Mouse (Mus musculus) hindbrain, embryonic 16.5 days (tissue): ENCODE data around the gene Ifrd2. TPM values are rescaled to one million over a fixed set of nuclear protein-coding genes. Genes with fewer than 3 reads are reported as not detected.

Experiments used
- ATAC-seq: fragments of 200-750 bp; cut with Nextera tagmentation; 2 replicates; pipeline ENCODE4 v1.8.0; 2017; ENCODE audit warnings: moderate TSS enrichment, moderate library complexity
- H3K27ac ChIP-seq: fragments of 300-500 bp; sonication (generic); 2 replicates; pipeline ENCODE4 v1.5.1; 2014; ENCODE audit warnings: low read depth, mild to moderate bottlenecking, control low read depth, low read length, moderate library complexity
- H3K27me3 ChIP-seq: fragments of 300-500 bp; sonication (generic); replicated peaks from 2 replicates; pipeline ENCODE4 v1.6.1; 2014; ENCODE audit warnings: low read length; ENCODE audit not compliant: control insufficient read depth, insufficient read depth
- H3K36me3 ChIP-seq: fragments of 300-500 bp; sonication (generic); 2 replicates; pipeline ENCODE4 v1.6.1; 2014; ENCODE audit warnings: mild to moderate bottlenecking, low read length, moderate library complexity, mixed read lengths; ENCODE audit not compliant: control insufficient read depth, insufficient read depth
- H3K4me1 ChIP-seq: fragments of 300-500 bp; sonication (generic); 2 replicates; pipeline ENCODE4 v1.6.1; 2014; ENCODE audit warnings: low read depth, low read length; ENCODE audit not compliant: control insufficient read depth, insufficient read depth
- H3K4me2 ChIP-seq: fragments of 300-500 bp; sonication (generic); 2 replicates; pipeline ENCODE4 v1.6.1; 2014; ENCODE audit warnings: mild to moderate bottlenecking, low read length, control low read depth, moderate library complexity
- H3K4me3 ChIP-seq: fragments of 300-500 bp; sonication (generic); 2 replicates; pipeline ENCODE4 v1.5.1; 2014; ENCODE audit warnings: mild to moderate bottlenecking, low read length, control low read depth, moderate library complexity
- H3K9ac ChIP-seq: fragments of 300-500 bp; sonication (generic); 2 replicates; pipeline ENCODE4 v1.6.1; 2014; ENCODE audit warnings: low read depth, mild to moderate bottlenecking, control low read depth, low read length, moderate library complexity
- H3K9me3 ChIP-seq: fragments of 300-500 bp; sonication (generic); 2 replicates; pipeline ENCODE4 v1.6.1; 2014; ENCODE audit warnings: mild to moderate bottlenecking, low read length, moderate library complexity; ENCODE audit not compliant: control insufficient read depth
- WGBS: fragments of 180-500 bp; shearing (Covaris S2); extraction: QIAGEN DNeasy Blood & Tissue Kit; methylation state at CpG from one replicate; pipeline ENCODE4 v1.1.7; 2014; 5-methylcytosine and 5-hydroxymethylcytosine counted together
- polyA plus RNA-seq: library from polyadenylated mRNA; unstranded; fragments of >200 nt; fragmentation: Nextera tagmentation; extraction: Ambion mirVana; gene quantifications from 2 replicates; pipeline ENCODE4 v1.2.1, GENCODE M21; 2015

The Ifrd2 gene
- polyA plus RNA-seq, 1 experiment from 2014 or later: 13.5 TPM

DNA sequence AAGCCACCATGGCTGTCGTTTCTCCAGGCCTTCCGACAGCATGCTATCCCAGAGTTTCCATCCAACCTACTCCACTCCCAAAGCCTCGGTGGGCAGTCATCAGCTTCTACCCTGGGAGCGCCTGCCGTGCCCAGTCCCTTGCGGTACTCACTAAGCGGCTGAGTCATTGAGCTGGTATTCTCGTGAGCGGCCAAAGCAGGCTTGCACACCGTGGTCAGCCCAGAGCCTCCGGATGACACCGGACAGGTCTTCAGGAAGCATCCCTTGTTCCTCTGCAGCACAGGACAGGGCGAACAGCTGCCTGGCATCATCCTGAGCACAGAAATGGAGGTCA is 32.1 kb downstream of the Ifrd2 start:
- Histone ChIP-seq H3K36me3 (peaks cover 30% of the 10 kb centered on the region), H3K4me3 (no peak overlapping the region), H3K27ac (peak overlapping the region; percentile 60), H3K9ac (0 out of 2 replicates have a peak overlapping the region, but pooled peaks have one; percentile 6), H3K27me3 (no peaks in the 10 kb centered on the region), H3K9me3 (no peaks in the 10 kb centered on the region), H3K4me2 (no peak overlapping the region), H3K4me1 (peaks cover 7% of the 10 kb centered on the region)
- ATAC-seq: no peak
- WGBS: 67% methylated on average over 13 of the region's 13 CpGs

DNA sequence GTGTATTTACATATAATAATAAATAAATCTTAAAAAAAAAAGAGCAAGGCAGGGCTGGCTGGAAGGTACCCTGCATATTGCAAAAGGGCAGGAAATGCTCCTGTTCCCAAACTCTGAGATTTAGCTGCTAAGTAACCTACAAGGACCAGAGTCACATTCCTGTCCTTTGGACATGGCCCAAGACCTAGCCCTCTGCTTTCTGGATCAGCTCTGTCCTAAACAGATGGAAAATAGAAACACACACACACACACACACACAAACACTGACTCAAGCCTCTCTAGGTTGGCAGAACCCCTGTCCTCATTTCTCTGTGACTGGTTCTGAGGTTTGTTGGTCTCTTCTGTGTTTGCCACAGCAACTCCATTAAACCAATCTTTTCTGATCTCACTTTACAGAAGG is 33.5 kb downstream of the Ifrd2 start:
- no peak overlapping the region for H3K4me3 ChIP-seq
- no peak overlapping the region for H3K4me2 ChIP-seq
- no peak overlapping the region for H3K9ac ChIP-seq
- H3K36me3 ChIP-seq: peaks cover 20% of the 10 kb centered on the region
- peaks cover 14% of the 10 kb centered on the region for H3K4me1 ChIP-seq
- H3K27me3 ChIP-seq: no peaks in the 10 kb centered on the region
- no peak overlapping the region for H3K27ac ChIP-seq
- no peak for ATAC-seq
- H3K9me3 ChIP-seq: no peaks in the 10 kb centered on the region

DNA sequence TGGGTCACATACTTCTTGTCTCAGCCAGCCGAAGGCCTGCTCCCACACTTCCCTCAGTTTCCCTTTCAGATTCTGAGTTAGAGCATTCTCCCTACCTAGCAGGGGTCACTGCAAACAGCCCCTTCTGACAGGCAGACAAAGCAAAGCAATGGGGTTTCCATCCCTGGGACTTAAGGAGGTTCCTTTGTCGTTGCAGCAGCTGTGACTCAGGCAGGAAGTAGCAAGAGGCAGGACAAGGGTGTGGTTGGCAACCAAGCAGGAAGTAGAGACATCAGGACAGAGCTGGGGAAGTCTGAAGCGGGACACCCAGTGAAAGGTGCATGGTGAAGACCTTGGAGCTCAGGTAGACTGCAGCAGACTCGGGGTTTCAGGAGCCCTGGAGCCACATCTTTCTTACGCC is 37.1 kb downstream of the Ifrd2 start:
- no peaks in the 10 kb centered on the region for H3K27me3 ChIP-seq
- H3K9me3 ChIP-seq: no peaks in the 10 kb centered on the region
- no peak overlapping the region for H3K4me3 ChIP-seq
- no peak for ATAC-seq
- peaks cover 8% of the 10 kb centered on the region; the same call in 1 of the 2 replicates for H3K36me3 ChIP-seq
- H3K4me1 ChIP-seq: peaks cover 42% of the 10 kb centered on the region
- no peak overlapping the region for H3K4me2 ChIP-seq
- WGBS: 60% methylated on average over 5 of the region's 5 CpGs
- no peak overlapping the region for H3K9ac ChIP-seq
- H3K27ac ChIP-seq: 0 out of 2 replicates have a peak overlapping the region, but pooled peaks have one; percentile 0

DNA sequence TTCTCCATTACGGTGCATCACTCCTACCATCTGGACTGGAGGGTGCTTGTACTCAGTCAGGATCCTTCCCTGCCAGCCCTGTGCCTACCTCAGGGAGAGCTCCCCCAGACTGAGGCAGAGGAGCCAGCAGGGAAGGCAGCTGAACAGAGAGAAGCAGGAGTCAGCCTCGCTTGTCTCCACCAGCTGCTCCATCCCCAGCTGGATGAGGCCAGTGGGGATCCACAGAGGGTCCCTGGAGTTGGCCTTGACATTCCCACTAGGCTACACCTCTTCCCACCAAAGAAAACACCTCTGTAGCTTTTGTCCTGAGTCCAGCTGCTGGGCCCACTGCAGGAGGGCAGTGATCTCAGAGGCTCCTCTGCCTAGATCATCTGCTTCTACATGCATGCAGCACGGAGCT is 37.5 kb downstream of the Ifrd2 start:
- no peak overlapping the region for H3K4me3 ChIP-seq
- H3K9ac ChIP-seq: no peak overlapping the region
- H3K4me2 ChIP-seq: no peak overlapping the region
- H3K27me3 ChIP-seq: no peaks in the 10 kb centered on the region
- no peaks in the 10 kb centered on the region for H3K9me3 ChIP-seq
- H3K27ac ChIP-seq: 0 out of 2 replicates have a peak overlapping the region, but pooled peaks have one; percentile 25
- WGBS: 70% methylated on average over 3 of the region's 3 CpGs
- no peak for ATAC-seq
- H3K4me1 ChIP-seq: peaks cover 46% of the 10 kb centered on the region
- peaks cover 4% of the 10 kb centered on the region; the same call in 1 of the 2 replicates for H3K36me3 ChIP-seq

DNA sequence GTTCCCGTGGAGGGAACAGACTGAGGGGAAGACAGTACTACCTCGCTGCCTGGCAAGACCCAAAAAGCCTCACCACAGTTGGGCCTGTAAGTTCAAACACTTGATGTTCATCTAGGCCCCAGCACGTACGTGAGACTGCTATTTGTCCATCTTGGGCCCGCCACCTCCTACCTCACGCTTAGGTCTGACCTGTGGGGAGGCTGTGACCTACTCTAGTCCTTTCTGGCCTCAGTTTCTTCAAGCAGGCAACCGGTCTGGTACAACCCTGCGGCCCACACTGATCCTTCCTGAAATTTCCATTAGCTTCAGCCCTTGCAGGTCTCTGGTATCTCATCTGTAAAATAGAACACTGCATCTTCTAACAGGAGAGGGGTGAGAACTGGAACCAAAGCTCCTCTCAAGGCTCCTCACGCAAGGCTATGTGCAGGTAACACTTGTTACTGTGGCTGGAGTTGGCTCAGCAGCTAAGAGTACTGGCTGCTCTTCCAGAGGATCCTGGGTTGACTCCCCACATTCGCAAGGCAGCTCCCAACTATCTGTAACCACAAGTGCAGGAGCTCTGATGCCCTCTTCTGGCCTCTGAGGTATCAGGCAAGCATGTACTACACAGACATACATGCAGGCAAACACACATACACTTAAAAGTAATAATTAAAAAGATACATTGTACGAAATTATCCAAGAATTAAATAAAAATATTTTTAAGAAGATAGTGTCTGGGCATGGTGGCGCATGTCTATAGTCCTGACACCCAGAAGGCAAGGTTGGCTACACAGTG is 38.1 kb downstream of the Ifrd2 start:
- Histone ChIP-seq H3K27me3 (no peaks in the 10 kb centered on the region), H3K4me1 (peaks cover 52% of the 10 kb centered on the region), H3K9ac (no peak overlapping the region), H3K4me2 (no peak overlapping the region), H3K36me3 (0 out of 2 replicates have a peak, but pooled peaks cover 3% of the 10 kb centered on the region), H3K9me3 (no peaks in the 10 kb centered on the region), H3K27ac (peak overlapping the region; percentile 90), H3K4me3 (no peak overlapping the region)
- ATAC-seq: no peak
- 85% methylated on average over 12 of the region's 12 CpGs for WGBS

DNA sequence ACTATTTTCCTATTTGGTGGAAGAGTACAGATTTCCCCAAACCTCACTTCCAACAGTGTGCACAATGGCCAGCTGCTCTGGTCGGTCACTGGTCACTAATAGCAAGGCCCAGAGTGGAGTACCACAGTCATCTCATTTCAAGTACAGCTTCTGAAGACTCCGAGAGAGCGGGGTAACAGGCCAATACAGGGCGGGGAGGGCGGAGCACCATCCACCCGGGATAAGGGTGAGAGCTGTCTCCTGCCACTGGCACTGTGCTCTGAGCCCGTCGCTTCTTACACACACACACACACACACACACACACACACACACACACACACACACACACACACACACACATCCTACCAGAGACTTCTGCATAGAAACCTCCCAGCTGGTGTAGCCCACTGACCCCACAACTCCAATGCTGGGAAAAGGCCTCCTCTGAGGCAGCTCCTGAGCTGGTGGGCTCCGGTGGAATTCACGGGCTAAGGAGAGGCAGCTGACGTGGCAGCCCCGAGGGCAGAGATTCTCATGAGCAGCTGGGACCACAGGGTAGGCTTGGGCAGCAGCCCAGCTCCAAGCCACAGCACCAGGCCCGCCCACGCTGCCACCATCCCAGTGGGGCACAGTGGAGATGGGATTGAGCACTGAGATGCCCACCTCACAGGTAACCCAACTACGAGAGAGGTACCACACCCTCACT is 38.9 kb downstream of the Ifrd2 start:
- no peak overlapping the region for H3K4me3 ChIP-seq
- 0 out of 2 replicates have a peak, but pooled peaks cover 3% of the 10 kb centered on the region for H3K36me3 ChIP-seq

DNA sequence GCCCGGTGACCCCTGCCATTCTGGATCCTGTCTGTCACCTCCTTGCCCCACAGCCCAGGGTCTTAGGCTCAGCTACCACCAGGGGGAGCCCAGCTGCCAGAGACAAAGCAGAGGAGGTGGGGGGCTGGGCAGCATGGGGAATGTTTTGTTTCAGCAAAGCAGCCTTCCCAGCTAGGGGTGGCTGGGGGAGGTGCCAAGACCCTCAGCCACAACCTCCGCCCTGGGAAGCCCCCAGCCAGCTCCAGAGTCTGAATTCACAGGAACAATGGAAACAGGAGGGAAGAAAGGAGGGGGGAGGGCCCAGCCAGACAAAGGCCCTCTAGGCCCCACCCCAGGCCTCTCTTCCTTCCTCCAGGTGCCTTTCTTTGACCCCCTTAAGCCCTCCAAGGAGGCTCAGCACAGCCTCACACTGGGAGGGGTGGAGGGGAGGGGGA is 39.4 kb downstream of the Ifrd2 start:
- 0% methylated on average over 2 of the region's 2 CpGs for WGBS
- no peaks in the 10 kb centered on the region for H3K9me3 ChIP-seq
- peak overlapping the region; percentile 90 for H3K27ac ChIP-seq
- no peaks in the 10 kb centered on the region for H3K27me3 ChIP-seq
- ATAC-seq: peak; percentile 22
- H3K4me2 ChIP-seq: peak overlapping the region; percentile 38
- H3K36me3 ChIP-seq: 0 out of 2 replicates have a peak, but pooled peaks cover 3% of the 10 kb centered on the region
- peaks cover 65% of the 10 kb centered on the region for H3K4me1 ChIP-seq
- H3K4me3 ChIP-seq: no peak overlapping the region
- peak overlapping the region; percentile 58 for H3K9ac ChIP-seq

More for the DNA sequence above, 38.9 kb downstream of the Ifrd2 start:
- Histone ChIP-seq H3K9me3 (no peaks in the 10 kb centered on the region), H3K27me3 (no peaks in the 10 kb centered on the region), H3K4me2 (peak overlapping the region; percentile 38), H3K4me1 (peaks cover 60% of the 10 kb centered on the region), H3K9ac (peak overlapping the region; percentile 58), H3K27ac (peak overlapping the region; percentile 90)
- WGBS: 22% methylated on average over 11 of the region's 15 CpGs
- ATAC-seq: peak; percentile 34

DNA sequence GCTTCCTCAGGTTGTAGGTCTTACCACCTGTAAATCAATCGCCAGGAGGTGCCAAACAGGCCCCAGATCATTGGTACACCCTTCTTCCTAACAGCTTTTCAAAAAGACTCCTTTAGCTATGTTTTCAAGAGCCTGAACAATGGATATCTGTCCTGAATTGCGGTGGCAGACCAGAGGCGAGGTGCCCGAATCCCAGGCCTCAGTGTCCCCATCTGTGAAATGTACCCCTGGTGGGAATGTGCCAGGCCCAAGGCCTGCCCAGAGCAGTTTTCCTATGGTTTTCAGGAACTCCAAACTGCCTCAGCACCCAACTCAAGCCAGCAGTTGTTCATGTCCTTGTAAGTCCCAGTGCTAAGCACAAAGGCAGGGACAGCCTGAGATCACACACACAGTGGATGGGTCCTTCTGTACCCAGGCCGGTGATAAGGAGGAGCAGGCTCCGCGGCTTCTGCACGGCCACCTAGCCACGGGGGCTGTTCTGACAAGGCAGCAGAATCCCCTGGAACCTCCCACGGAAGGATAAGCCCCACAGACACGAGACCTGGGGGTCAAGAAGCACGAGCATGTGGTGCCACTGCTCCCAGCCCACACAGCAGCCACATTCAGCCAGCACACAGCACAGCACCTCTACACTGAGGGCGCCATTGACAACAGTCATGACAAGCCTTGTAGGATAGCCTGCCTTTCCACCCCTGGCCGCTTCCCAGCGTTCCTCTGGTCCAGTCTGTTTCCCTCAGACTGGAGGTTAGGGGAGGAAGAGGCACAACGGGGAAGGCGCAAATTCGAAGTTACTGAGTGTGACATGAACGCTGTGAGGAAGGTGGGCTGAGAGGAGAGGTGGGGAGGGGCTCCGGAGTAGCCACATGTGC is 40.2 kb downstream of the Ifrd2 start:
- H3K9ac ChIP-seq: peak overlapping the region; percentile 58
- no peaks in the 10 kb centered on the region for H3K27me3 ChIP-seq
- WGBS: 12% methylated on average over 20 of the region's 20 CpGs
- H3K27ac ChIP-seq: peak overlapping the region; percentile 90
- H3K4me1 ChIP-seq: peaks cover 73% of the 10 kb centered on the region
- no peaks in the 10 kb centered on the region for H3K9me3 ChIP-seq
- H3K36me3 ChIP-seq: no peaks in the 10 kb centered on the region
- H3K4me2 ChIP-seq: peak overlapping the region; percentile 38
- no peak overlapping the region for H3K4me3 ChIP-seq
- ATAC-seq: no peak
